In the genomic region with DNA sequence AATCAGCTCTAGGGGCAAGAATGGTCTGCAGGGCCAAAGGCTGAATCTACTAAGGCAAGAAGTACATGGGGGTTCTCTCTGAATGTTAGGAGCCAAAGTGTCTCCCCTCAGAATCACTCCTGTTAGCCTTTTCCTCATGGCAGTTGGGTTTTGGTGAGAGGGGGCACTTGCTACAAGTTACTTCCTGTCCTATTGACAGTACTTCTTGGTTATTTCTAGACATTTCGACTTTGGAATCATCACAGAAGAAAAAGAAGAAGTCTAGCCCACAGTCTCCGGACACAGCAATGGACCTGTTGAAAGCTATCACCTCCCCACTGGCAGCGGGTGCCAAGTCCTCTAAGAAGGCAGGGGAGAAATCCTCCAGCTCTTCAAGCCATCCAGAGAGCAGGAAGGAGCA, we compare ENCODE assay signal across 17 mouse cellular contexts.
"Had no signal": no experiment of that assay in that cellular context is flagged by ENCODE, and none has a peak within 500 bp of the region (broad histone marks: within the 10 kb centered on the region; RNA-seq: fewer than 3 reads in every experiment).

No protein-coding gene starts in this region.

- H3K9ac ChIP-seq: liver, embryonic 12.5 days; liver, embryonic 14.5 days; lung, embryonic 14.5 days; midbrain, embryonic 12.5 days; neural tube, embryonic 12.5 days had no signal

- ATAC-seq: liver, embryonic 12.5 days had no signal

- H3K27me3 ChIP-seq: liver, embryonic 12.5 days; megakaryocyte, embryonic 14.5 days; midbrain, embryonic 12.5 days; neural tube, embryonic 12.5 days had no signal

- DNase-seq: lung, adult 18-20 months; lung, embryonic 14.5 days; lung, postnatal 10 days; lung, postnatal 36 days; midbrain, embryonic 14.5 days; right cerebral cortex, postnatal 25 days; right cerebral cortex, postnatal 4 days; spleen, adult 18-20 months; thymus, adult 2 months; thymus, postnatal 25 days; thymus, postnatal 4 days had no signal

- H3K4me3 ChIP-seq: liver, embryonic 12.5 days; megakaryocyte, embryonic 14.5 days; midbrain, embryonic 12.5 days; neural tube, embryonic 12.5 days had no signal

- H3K4me2 ChIP-seq: liver, embryonic 12.5 days; lung, embryonic 14.5 days; midbrain, embryonic 12.5 days; neural tube, embryonic 12.5 days had no signal

- H3K9me3 ChIP-seq: liver, embryonic 12.5 days; megakaryocyte, embryonic 14.5 days; midbrain, embryonic 12.5 days; neural tube, embryonic 12.5 days had no signal

- H3K4me1 ChIP-seq: liver, embryonic 12.5 days; midbrain, embryonic 12.5 days; neural tube, embryonic 12.5 days had no signal

- H3K27ac ChIP-seq: liver, embryonic 12.5 days; liver, embryonic 14.5 days; macrophage; midbrain, embryonic 12.5 days; neural tube, embryonic 12.5 days had no signal
